Mouse (Mus musculus) embryonic facial prominence, embryonic 11.5 days (tissue): ENCODE measurements around the gene Dhx16. TPM values are rescaled to one million over a fixed set of nuclear protein-coding genes. Genes with fewer than 3 reads are reported as not detected.

Experiments used
- ATAC-seq: fragments of 200-750 bp; cut with Nextera tagmentation; replicated peaks from 2 replicates; pipeline ENCODE4 v1.8.0; 2017; ENCODE audit warnings: low read depth; ENCODE audit not compliant: insufficient number of reproducible peaks, low FRiP score, low TSS enrichment
- DNase-seq: peaks from one replicate; pipeline ENCODE4 v3.0.0-alpha.2; 2015; ENCODE audit warnings: low spot score
- H3K27ac ChIP-seq: fragments of 300-500 bp; sonication (generic); replicated peaks from 2 replicates; pipeline ENCODE4 v1.5.1; 2014; ENCODE audit warnings: mild to moderate bottlenecking, low read depth, low read length, control low read depth
- H3K27me3 ChIP-seq: fragments of 300-500 bp; sonication (generic); 2 replicates; pipeline ENCODE4 v1.6.1; 2014; ENCODE audit warnings: mild to moderate bottlenecking, low read length, moderate library complexity, mixed read lengths; ENCODE audit not compliant: control insufficient read depth, insufficient read depth
- H3K36me3 ChIP-seq: fragments of 300-500 bp; sonication (generic); replicated peaks from 2 replicates; pipeline ENCODE4 v1.6.1; 2014; ENCODE audit warnings: low read depth, mild to moderate bottlenecking, low read length, moderate library complexity, mixed read lengths; ENCODE audit not compliant: control insufficient read depth, insufficient read depth
- H3K4me1 ChIP-seq: fragments of 300-500 bp; sonication (generic); 2 replicates; pipeline ENCODE4 v1.6.1; 2014; ENCODE audit warnings: low read length, mixed read lengths; ENCODE audit not compliant: control insufficient read depth, insufficient read depth
- H3K4me2 ChIP-seq: fragments of 300-500 bp; sonication (generic); 2 replicates; pipeline ENCODE4 v1.6.1; 2014; ENCODE audit warnings: low read depth, mild to moderate bottlenecking, control low read depth, low read length, moderate library complexity
- H3K4me3 ChIP-seq: fragments of 300-500 bp; sonication (generic); 2 replicates; pipeline ENCODE4 v1.5.1; 2014; ENCODE audit warnings: low read depth, low read length, control low read depth
- H3K9ac ChIP-seq: fragments of 300-500 bp; sonication (generic); replicated peaks from 2 replicates; pipeline ENCODE4 v1.6.1; 2014; ENCODE audit warnings: mild to moderate bottlenecking, control low read depth, low read length
- H3K9me3 ChIP-seq: fragments of 300-500 bp; sonication (generic); replicated peaks from 2 replicates; pipeline ENCODE4 v1.6.1; 2016; ENCODE audit warnings: mild to moderate bottlenecking, low read length, inconsistent platforms, mixed read lengths; ENCODE audit not compliant: control insufficient read depth
- WGBS: fragments of 180-500 bp; shearing (Covaris S2); extraction: QIAGEN DNeasy Blood & Tissue Kit; methylation state at CpG from one replicate; pipeline ENCODE4 v1.1.7; 2014; 5-methylcytosine and 5-hydroxymethylcytosine counted together
- polyA plus RNA-seq: library from polyadenylated mRNA; unstranded; fragments of >200 nt; fragmentation: Nextera tagmentation; extraction: Ambion mirVana; gene quantifications from 2 replicates; pipeline ENCODE4 v1.2.1, GENCODE M21; 2014

Dhx16 gene
- polyA plus RNA-seq, 1 experiment from 2014 or later, result 38.6 TPM

DNA sequence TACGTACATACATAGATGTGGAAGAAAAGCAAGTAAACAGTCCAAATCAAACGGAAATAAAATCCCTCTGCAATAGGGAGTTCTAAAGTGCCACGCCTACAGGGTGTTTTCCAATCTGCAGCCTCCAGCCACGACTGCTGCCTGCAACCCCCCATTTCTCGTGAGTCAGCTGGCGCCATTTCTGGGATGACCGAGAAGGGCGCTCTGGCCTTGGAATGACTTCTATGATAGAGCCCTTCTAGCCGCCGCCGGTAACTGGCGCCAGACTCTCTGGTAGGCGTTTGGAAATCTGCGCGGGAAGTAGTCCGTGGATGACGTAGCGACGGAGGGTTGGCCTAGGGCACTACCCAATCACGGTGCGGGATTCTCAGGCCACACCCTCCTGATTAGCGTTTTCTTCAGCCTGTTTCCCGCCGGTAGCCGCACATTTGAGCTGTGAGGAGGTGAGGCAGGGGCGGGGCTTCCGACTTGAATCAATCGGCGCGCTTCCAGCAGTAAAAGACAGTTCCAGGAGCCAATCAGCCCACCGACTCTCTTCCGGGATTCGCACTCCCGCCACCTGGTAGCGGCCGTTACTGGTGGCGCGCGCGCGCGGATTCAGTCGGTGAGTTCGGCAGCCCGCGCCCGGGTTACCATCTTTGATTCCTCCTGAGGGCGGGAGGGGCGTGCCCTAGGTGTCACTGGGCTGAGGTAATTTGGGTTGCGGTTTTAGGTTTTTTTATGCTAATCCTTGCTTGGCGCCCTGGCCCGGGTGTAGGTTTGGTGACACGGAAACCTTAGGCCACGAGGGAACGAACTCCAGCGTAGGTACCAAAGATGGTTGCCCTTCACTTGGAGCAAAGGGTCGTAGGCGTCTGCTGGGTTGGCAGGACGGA is 38.3 kb upstream of the Dhx16 start, which contains the start of gene Mdc1:
TSS of gene Mdc1 (plus strand) at position 440 of the 875 bp plus-strand sequence.
- H3K9ac ChIP-seq, result peak within 1 kb of the TSS; percentile 78
- ATAC-seq (peak; percentile 86), DNase-seq (peak; percentile 100)
- H3K9me3 ChIP-seq, result no peaks in the 10 kb centered on the region
- peak within 1 kb of the TSS; percentile 59 for H3K4me3 ChIP-seq
- H3K27me3 ChIP-seq, result no peaks in the 10 kb centered on the region
- no peaks in the 10 kb centered on the region for H3K4me1 ChIP-seq
- under 1% methylated on average over 59 of the region's 59 CpGs for WGBS
- H3K36me3 ChIP-seq, result no peaks in the 10 kb centered on the region; the same call in 1 of the 2 replicates
- H3K27ac ChIP-seq, result peak within 1 kb of the TSS; percentile 35
- peak within 1 kb of the TSS; percentile 57 for H3K4me2 ChIP-seq

DNA sequence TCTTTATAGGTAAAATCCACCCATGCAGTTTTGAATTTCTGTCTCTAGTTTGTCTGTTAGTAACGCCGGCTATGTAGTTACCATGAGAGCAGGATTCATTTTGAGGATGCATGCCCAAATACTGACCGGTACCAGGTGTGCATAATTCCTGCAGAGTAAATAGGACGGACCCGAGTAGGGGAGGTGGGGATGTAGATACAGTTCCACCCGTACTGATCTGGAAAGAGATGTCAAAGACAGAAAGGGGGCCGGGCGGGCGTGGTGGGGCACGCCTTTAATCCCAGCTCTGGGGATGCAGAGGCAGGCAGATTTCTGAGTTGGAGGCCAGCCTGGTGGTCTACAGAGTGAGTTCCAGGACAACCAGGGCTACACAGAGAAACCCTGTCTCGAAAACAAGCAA is 37.6 kb upstream of the Dhx16 start:
- peak overlapping the region; percentile 59 for H3K4me3 ChIP-seq
- no peaks in the 10 kb centered on the region for H3K27me3 ChIP-seq
- H3K9ac ChIP-seq, result peak overlapping the region; percentile 78
- no peaks in the 10 kb centered on the region for H3K4me1 ChIP-seq
- no peaks in the 10 kb centered on the region; the same call in 1 of the 2 replicates for H3K36me3 ChIP-seq
- peak overlapping the region; percentile 57 for H3K4me2 ChIP-seq
- peak overlapping the region; percentile 35; the same call in 1 of the 2 replicates for H3K27ac ChIP-seq
- DNase-seq, result peak; percentile 37
- 20% methylated on average over 11 of the region's 11 CpGs for WGBS
- no peak for ATAC-seq
- H3K9me3 ChIP-seq, result no peaks in the 10 kb centered on the region

DNA sequence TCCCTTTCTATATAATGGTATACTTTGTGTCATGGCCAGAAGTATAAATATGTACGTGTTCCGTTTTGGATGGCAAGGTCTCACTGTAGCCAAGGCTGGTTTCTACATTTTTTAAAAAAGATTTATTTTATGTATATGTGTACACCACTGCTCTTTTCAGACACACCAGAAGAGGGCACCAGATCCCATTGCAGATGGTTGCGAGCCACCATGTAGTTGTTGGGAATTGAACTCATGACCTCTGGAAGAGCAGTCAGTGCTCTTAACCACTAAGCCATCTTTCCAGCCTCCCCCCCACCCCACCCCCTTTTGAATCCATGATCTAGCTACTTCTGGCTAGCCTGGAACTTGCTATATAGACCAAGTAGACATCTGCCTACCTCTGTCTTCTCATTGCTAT is 36.1 kb upstream of the Dhx16 start:
- Histone ChIP-seq H3K4me1 (no peaks in the 10 kb centered on the region), H3K9me3 (no peaks in the 10 kb centered on the region), H3K27me3 (no peaks in the 10 kb centered on the region), H3K9ac (no peak overlapping the region), H3K27ac (no peak overlapping the region), H3K4me3 (no peak overlapping the region), H3K4me2 (no peak overlapping the region), H3K36me3 (no peaks in the 10 kb centered on the region; the same call in 1 of the 2 replicates)
- DNase-seq (no peak), ATAC-seq (no peak)
- 94% methylated on average over 3 of the region's 3 CpGs for WGBS

DNA sequence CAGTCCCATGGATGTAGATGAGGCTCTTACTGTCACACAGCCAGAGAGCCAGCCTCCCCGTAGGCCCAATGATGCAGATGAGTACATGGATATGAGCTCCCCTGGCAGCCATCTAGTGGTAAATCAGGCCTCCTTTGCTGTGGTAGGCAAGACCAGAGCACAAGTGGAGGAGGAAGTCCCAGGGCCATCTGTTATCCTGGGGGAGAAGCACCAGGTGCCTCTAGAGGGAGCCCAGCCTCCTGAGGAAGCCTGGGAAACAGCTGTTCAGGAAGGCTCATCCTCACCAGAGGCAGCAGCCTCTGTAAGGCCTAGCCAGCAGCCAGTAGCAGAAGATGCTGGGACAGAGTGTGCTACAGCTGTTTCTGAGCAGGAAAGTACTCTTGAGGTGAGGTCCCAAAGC is 31.5 kb upstream of the Dhx16 start:
- Histone ChIP-seq H3K36me3 (peaks cover 8% of the 10 kb centered on the region), H3K4me1 (no peaks in the 10 kb centered on the region), H3K4me2 (no peak overlapping the region), H3K27ac (no peak overlapping the region), H3K27me3 (no peaks in the 10 kb centered on the region), H3K9me3 (no peaks in the 10 kb centered on the region), H3K4me3 (no peak overlapping the region), H3K9ac (no peak overlapping the region)
- DNase-seq (no peak), ATAC-seq (no peak)
- 81% methylated on average over 1 of the region's 1 CpGs for WGBS

DNA sequence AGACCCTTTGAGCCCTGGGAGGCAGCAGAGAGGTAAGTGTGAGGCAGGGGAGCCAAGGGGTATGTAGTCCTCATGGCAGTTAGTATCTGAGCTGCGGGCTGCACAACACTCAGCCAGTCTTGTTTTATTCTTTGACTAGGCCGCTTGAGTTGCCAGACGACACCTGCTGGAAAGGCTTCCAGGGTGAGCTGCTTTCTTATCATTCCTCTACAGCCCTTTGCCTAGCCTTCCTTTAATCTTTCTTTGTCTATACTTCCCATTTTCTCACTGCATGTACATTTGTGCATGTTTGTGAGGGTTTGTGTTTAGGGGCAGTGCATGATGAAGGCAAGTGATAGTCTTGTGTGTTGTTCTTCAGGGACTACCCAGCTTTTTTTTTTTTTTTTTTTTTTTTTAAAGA is 28.6 kb upstream of the Dhx16 start:
- Histone ChIP-seq H3K4me1 (no peaks in the 10 kb centered on the region), H3K36me3 (peaks cover 8% of the 10 kb centered on the region), H3K9me3 (no peaks in the 10 kb centered on the region), H3K27ac (no peak overlapping the region), H3K4me3 (no peak overlapping the region), H3K4me2 (no peak overlapping the region), H3K27me3 (no peaks in the 10 kb centered on the region), H3K9ac (no peak overlapping the region)
- DNase-seq (no peak), ATAC-seq (no peak)
- 95% methylated on average over 3 of the region's 3 CpGs for WGBS

DNA sequence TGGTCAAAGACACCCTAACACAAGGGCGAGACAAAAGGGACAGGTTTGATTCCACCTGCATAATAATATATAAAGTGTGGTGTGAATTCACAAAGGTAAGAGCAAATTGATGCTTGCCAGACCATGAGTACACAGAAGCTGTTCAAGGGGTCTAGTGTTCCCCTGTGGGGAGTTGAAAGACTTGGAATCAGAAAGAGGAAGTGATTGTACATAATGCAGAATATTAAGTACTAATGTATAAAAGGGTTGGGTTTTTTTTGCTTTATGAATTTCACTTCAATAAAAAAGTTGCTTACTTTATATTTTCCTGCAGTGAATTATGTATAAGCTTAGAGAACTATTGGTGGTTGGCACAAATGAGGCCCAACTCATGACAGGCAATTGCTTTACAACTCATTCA is 20.2 kb upstream of the Dhx16 start:
- H3K9ac ChIP-seq, result no peak overlapping the region
- no peaks in the 10 kb centered on the region for H3K27me3 ChIP-seq
- no peak for ATAC-seq
- H3K36me3 ChIP-seq, result peaks cover 2% of the 10 kb centered on the region
- H3K4me3 ChIP-seq, result no peak overlapping the region
- WGBS, result 83% methylated on average over 1 of the region's 1 CpGs
- no peaks in the 10 kb centered on the region; the same call in 1 of the 2 replicates for H3K4me1 ChIP-seq
- H3K4me2 ChIP-seq, result no peak overlapping the region
- H3K27ac ChIP-seq, result no peak overlapping the region
- DNase-seq, result no peak
- no peaks in the 10 kb centered on the region for H3K9me3 ChIP-seq

DNA sequence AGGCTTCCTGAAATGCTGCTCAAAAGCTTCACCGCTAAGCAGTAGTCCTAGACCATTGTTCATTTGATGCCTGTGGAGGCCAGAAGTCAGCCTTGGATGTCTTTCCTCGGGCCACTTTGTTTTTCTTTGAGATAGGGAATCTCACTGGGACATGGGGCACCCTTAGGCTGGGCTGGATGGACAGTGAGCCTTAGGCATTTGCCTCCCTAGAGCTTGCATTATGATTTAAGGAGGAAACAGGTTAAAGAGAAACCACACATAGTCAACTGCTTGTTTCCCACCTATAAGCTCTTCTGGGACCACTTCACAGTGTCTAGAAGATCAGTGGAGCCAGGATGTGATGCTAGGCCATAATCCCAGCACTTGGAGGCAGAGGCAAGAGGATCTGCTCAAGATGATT is 19.8 kb upstream of the Dhx16 start:
- Histone ChIP-seq H3K4me2 (no peak overlapping the region), H3K27ac (no peak overlapping the region), H3K9ac (no peak overlapping the region), H3K4me3 (no peak overlapping the region), H3K4me1 (no peaks in the 10 kb centered on the region; the same call in 1 of the 2 replicates), H3K9me3 (no peaks in the 10 kb centered on the region), H3K27me3 (no peaks in the 10 kb centered on the region), H3K36me3 (peaks cover 2% of the 10 kb centered on the region)
- no peak for ATAC-seq
- WGBS, result 68% methylated on average over 2 of the region's 2 CpGs
- no peak for DNase-seq

DNA sequence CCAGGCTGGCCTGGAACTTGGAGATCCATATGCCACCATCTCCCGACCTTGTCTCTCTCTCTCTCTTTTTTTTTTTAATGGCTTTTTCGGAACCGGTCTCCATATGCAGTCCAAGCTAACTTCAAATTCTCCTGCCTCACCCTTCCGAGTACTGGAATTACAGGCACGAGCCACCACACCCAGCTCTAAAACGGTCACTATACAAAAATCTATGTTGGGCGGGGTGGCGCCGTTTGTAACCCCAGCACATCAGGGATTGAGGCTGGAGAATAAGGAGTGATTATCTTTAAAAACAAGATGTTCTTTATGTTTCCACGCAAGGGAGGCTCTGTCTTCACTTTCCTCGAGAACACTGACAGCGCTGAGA is 18.8 kb upstream of the Dhx16 start:
- no peak for ATAC-seq
- Histone ChIP-seq H3K27ac (0 out of 2 replicates have a peak overlapping the region, but pooled peaks have one; percentile 88), H3K4me1 (no peaks in the 10 kb centered on the region; the same call in 1 of the 2 replicates), H3K4me2 (peak overlapping the region; percentile 58), H3K9me3 (no peaks in the 10 kb centered on the region), H3K4me3 (peak overlapping the region; percentile 65), H3K27me3 (no peaks in the 10 kb centered on the region), H3K36me3 (peaks cover 2% of the 10 kb centered on the region), H3K9ac (peak overlapping the region; percentile 88)
- DNase-seq, result no peak
- 7% methylated on average over 12 of the region's 12 CpGs for WGBS
